Mouse (Mus musculus): ENCODE results near the gene Ppm1k.
"Not testable (repeated sequence)": the region's sequence is repeated elsewhere in the genome, so short reads cannot be mapped to it uniquely, and the experiment has no call there.

Gene Ppm1k

GRCm38 (mm10) chr6:57531441-57531840, 3.8 kb downstream of the Ppm1k start:
- no peak for DNase-seq (ENCODE audit: low spot score in 2 of 2)

- no peak for DNase-seq (ENCODE audit: low spot score in 2 of 2)
These were observed 4.3 kb downstream of the Ppm1k start for GRCm38 (mm10) chr6:57531011-57531410.

GRCm38 (mm10) chr6:57529336-57529845, 5.9 kb downstream of the Ppm1k start:
- no peak for DNase-seq (ENCODE audit: low spot score in 2 of 2)

- DNase-seq (ENCODE audit: low spot score in 2 of 2) = no peak
These were observed 8.3 kb downstream of the Ppm1k start for GRCm38 (mm10) chr6:57526933-57527332.

GRCm38 (mm10) chr6:57524742-57525141, 10.5 kb downstream of the Ppm1k start:
- no peak for DNase-seq (ENCODE audit: low spot score in 2 of 2)

- no peak for DNase-seq (ENCODE audit: low spot score in 2 of 2)
These were observed 14.3 kb downstream of the Ppm1k start for GRCm38 (mm10) chr6:57520749-57521652.

- DNase-seq (ENCODE audit: low spot score in 2 of 2) = no peak
These were observed 21.3 kb downstream of the Ppm1k start for GRCm38 (mm10) chr6:57514035-57514374.

- no peak for DNase-seq (ENCODE audit: low spot score in 2 of 2)
These were observed 21.8 kb downstream of the Ppm1k start for GRCm38 (mm10) chr6:57513351-57514034.

GRCm38 (mm10) chr6:57511899-57512298, 23.4 kb downstream of the Ppm1k start:
- no peak for DNase-seq (ENCODE audit: low spot score in 2 of 2)

GRCm38 (mm10) chr6:57503662-57504379, 31.4 kb downstream of the Ppm1k start:
- DNase-seq (ENCODE audit: low spot score in 2 of 2) = no peak

- no peak for DNase-seq (ENCODE audit: low spot score in 2 of 2)
These were observed 36.1 kb downstream of the Ppm1k start for GRCm38 (mm10) chr6:57499209-57499608.

- DNase-seq (ENCODE audit: low spot score in 2 of 2) = not testable (repeated sequence)
These were observed 67.1 kb downstream of the Ppm1k start for GRCm38 (mm10) chr6:57468161-57468560.
